Mouse (Mus musculus) 3134 (cell line): ENCODE results near the gene Neurl1a.
"Not testable (repeated sequence)": the region's sequence is repeated elsewhere in the genome, so short reads cannot be mapped to it uniquely, and the experiment has no call there.

ENCODE experiments used
- DNase-seq: peaks from one replicate; pipeline ENCODE4 v3.0.0-alpha.2; 2011; ENCODE audit warnings: low spot score; ENCODE audit not compliant: insufficient read length; ENCODE audit errors: extremely low read depth

Gene Neurl1a

DNA sequence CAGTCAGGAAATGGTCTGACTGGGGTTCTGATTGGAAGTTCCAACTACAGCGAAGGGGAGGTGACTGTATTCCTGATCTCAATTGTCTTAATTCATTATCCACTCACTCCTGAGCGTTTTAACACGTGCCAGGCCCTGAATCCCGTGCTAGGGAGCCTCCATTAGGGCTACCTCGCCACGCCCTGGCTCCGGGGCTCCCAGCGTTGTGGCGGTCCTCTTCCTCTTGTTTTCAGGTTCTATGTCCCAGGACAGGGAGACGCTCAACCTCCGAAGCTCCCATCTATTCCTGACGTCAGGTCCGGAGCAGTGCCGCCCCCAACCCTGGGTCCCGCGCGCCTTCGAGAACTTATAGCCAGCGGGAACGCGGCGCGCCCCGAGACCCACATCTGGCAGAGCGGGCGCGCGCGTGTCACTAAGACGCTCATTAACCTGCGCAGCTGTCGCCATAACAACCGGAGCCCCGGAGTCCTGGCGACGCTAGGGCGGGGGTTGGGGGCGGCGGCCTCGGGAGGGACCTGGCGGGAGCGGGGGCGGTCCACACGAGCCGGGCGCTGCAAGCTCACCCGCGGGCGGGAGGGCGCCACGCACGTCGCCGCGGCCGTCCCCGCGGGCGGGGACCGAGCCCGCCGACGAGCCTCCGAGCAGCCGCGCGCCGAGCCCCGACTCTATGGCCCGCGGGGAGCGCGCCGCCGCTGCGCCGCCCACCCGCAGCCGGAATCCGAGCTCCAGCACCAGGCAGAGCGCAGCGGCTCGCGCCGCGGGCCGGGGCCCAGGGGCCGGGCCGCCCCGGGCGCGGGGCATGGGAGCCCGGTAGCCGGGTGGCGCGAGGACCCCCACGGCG, at the start of gene Neurl1a:
Gene Neurl1a, plus strand, starts transcription at position 390 of the 841 bp plus-strand sequence.
- no peak for DNase-seq

DNA sequence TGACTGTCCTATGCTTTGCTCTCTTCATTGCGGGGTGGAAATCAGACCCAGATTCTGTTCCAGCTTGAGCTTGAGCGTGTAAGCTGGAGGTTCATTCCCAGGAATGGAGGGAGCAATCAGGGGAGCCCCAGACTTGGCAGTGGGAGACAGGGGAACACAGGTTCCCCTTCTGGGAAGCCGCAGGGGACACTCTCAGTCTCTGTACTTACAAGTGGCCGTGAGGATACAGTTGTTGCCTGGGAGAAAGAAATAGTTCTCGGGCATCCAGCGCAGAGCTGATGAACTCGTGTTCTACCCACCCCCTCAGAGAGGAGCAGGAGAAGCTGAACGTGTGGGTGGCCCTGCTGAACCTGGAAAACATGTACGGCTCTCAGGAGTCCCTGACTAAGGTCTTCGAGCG, 49.8 kb upstream of the Neurl1a start:
- no peak for DNase-seq

DNA sequence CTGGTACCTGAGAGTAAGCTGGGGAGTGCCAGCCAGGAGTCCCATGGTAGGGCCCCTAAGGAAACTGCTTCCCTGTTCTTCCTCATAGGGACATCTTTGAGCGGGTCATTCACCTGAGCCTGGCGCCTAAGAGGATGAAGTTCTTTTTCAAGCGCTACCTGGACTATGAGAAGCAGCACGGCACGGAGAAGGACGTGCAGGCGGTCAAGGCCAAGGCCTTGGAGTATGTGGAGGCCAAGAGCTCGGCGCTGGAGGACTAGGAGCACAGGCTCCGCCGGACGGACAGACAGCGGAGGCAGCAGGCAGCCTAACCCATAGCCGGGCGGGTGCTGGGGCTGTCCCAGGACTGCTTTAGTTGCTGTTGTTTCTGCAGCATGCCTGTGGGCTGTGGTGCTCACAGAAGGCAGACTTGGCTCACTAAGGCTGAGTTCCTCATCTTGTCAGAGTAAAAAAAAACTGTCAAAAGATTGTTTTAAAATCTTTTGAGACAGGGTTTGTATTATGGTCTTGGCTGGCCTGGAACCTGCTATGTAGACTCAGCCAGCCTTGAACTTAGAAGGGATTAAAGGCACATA, 48.0 kb upstream of the Neurl1a start:
- DNase-seq, result no peak

DNA sequence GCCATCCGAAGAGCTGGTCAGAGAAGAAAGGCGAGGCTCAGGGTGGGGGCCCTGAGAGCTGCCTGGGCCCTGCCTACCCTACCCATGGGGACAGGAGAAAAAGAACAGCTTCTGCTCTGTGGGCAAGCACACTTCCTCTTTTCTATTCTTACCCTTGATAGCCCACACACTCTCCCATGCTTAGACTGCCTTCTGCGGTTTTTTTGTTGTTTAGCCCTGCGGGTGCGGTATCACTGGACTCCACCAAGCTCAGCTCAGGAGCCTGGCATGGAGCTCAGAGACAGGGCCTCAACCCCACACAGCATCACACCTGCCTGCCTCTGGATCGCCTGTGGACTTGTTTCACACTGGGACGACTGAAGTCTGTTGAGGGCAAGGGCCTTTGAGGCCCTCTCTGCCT, 45.5 kb upstream of the Neurl1a start:
- no peak for DNase-seq

DNA sequence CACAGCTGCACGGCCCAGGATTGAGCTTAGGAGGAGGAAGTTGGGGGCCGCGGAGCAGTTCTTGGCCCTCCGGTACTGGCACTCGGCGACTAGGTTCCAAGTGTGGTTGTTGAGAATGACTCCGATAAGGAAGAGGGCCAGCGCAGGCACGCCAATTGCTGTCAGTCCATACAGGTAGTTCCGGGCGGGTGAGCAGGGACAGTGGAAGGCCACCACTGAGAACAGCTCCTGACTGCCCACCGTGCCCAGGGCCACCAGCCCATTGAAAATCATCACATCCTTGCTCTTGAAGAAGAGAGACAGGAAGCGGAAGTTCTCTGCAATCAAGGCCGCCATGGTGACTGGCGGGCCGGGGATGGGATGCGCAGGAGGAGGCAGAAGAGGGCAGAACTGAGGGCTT, 43.1 kb upstream of the Neurl1a start:
- DNase-seq, result no peak

DNA sequence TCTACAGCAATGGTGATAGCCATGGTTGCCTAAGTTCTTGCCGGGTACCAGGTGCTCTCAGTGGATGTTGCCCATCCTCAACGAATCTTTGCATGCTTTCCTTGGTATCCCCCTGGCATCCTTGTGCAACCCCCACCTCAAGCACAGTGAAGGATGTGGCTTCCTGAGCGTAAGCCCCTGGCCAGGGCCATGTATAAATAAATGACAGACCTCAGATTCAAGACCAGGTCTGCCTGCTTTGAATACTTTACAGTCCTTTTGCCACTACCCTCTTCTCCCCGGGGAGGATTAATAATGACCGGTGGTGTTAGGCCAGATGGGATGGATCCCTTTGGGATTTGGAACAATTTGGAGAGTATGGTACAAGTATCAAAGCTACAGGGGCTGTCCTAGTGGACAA, 42.5 kb upstream of the Neurl1a start:
- DNase-seq, result no peak

DNA sequence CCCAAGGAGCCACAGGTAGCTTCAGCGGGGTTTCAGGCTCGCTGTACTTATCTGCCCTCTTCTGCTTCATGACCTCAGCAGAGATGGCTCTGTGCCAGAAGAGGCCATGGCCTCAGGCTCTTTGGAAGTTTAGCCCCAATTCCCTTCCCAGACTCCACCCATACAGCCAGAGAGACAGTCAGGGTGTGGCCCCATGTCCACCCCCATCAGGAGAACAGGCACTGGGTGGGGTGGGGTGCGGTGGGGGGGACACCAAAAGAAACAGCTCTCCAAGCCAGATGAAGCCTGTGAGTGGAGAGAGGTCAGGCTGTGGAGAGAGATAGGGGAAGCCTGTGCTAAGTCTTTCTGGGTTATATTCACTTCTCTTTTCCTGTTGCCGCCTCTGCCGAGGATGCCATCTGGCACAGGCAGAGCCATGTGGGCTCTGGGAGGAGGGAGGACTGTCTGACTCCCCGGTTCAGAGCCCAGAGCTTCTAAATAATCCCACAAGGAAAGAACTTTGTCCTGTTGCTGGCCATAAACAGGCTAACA, 41.5 kb upstream of the Neurl1a start:
- DNase-seq, result peak; percentile 79

DNA sequence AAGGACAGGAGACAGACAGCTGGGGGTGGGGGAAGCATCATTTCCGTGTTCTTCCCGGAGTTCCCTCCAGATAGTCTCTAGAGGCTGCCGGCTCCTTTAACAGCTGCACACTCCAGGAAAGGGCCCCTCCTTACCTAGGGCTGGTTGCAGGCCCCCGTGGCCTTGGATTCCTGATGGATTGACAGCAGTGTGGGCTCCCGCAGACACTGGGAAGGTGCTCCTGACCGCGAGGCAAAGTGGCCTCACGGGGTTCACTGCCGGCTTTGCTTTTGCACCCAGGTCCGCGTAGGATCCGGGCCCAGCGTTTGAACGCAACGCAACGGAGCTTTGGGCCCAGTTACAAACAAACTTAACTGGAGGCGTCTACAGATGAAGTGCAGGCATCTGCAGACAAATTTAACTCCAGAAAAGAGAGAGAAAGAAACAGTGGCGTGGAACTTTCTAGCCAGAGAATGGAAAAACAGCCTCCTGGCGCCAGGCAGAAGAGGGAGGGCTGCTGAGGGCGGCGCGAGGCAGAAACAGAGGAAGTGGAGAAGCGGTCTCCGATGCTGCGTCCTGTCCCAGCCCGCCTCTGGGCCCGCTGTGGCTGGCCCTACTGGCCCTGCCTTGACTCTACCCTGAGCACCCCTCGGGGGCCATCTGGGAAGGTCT, 40.7 kb upstream of the Neurl1a start, which contains the start of gene Calhm2:
Gene Calhm2, minus strand, starts transcription at position 524 of the 651 bp plus-strand sequence.
- peak; percentile 76 for DNase-seq

DNA sequence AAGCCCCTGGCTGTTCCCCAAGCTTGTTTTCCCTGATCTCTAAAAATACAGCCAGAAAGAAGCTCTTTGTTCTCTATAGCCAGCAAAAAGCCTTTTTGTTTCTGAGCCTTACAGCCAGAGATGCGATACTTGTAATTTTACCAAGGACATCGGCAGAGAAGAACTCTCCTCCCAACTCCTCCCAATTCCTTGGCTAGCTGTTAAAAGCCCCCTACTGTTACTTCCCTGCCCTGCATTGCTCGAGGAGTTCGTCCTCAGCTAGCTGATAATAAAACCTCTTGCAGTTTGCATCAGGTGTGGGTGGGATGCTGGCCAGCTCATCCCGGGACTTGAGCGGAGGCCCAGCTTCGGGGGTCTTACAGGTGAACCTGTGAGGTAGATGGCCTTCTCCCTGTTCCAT, 39.0 kb upstream of the Neurl1a start:
- DNase-seq, result not testable (repeated sequence)

DNA sequence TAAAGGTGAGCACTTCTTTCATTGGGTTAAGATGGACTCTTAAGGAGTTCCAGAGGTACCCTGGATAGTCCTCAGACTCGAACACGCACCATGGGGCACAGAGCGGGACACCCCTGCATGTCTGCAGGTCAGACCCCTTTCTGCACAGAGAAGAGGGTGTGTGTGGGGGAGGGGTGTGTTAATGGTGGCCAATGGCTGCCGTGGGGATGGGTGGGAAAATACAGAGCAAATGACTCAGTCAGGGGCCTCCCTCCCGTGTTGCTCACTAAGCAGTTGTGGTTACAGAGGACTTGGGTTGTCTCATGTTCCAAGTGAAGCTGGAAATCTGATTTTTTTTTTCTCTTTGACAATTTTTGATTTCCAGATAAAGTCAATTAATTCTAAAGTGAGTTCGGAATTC, 36.2 kb upstream of the Neurl1a start:
- peak; percentile 64 for DNase-seq

DNA sequence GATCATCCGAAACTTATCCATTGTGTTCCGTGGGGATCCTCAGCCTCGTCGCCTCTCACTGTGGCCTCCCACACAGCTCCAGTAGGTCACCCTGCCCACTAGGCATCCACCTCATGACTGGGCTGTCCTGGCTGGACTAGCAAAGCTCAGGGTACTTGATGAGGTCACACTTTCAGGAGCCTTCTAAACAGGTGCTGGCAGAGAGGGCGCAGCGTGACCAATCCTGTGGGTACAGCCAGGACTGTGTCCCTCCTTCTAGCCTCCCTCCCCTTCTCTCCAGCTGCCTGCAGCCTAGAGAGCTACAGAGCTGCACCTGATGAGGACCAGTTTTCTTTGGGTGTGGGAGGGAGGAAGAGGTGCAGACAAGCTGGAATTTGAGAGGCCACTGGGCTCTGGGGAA, 34.5 kb upstream of the Neurl1a start, which contains the start of gene Calhm1:
Gene Calhm1, minus strand, starts transcription at position 101 of the 400 bp plus-strand sequence.
- DNase-seq, result no peak

DNA sequence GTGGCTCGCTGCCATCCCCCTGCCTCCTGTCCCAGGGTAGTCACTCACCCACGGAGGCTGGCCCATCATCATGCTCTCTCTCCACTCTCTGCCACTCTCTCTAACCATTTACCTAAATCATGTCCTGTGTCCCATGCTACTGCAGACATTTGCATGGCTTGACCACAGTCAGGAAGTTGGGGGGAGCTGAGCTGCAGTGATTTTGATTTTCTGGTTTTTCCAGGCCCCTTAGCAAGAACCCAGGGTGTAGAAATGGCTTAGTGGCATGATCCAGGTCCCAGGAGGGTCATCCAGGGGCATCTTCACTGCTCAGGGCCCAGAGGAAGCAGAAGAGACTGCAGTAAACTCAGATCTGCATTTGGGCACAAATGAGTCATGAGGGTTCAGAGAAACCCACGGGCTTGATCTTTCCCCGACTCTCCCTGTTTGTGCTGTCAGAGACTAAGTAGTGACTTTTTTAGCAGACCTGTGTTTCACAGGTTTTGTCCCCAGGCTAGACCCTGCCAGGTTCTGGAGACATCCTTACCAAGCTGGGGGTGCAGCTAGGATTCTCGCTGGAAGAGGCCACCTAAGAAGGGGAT, 30.3 kb upstream of the Neurl1a start:
- no peak for DNase-seq

DNA sequence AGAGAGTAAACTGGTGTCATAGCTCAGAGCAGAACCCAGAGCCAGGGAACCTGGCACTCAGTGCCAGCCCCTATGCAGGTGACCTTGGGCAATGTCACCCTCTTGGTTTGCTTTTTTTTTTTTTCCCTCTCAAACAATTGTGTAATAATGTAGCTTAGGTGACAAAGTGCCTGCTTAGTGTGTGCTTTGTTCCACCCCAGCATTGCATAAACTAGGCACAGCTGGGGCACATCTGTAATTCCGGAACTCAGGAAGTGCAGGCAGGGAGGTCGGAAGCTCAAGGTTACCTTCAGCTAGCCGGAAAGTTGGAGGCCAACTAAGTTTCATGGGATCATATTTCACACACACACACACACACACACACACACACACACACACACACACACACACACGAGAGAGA, 28.8 kb upstream of the Neurl1a start:
- DNase-seq, result no peak

DNA sequence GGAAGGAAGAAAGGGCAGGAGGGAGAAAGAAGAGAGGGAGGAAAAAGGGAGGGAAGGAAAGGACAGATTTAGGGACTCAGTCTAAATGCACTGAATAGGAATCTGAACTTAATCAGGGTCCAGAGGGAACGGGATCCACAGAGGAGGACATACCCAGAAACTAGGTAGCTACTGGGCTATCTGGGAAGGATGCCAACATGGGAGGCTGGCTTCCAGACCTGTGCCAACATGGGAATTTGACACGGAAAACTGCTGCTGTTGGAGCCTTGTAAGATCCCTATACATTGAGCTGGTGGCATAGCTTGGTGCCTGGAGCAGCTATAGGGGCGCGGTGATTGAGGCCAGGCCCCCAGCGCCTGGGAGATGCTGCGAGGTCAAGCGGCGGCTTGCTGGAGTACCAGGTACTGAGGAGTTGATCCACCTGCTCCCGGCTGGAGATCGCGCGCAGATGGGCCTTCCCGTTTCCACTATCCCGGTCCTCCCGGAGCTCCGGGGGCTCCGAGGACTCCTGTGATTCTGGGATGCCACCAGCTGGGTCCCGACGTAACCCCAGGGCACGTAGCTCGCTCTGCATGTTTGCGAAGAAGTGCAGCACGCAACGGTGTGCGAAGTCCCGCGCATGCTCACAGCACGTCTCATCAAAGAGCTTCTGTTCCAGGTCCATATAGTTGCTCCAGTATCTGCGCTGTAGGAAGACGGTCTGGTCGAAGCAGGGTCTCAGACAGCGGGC, 27.1 kb upstream of the Neurl1a start:
- no peak for DNase-seq

DNA sequence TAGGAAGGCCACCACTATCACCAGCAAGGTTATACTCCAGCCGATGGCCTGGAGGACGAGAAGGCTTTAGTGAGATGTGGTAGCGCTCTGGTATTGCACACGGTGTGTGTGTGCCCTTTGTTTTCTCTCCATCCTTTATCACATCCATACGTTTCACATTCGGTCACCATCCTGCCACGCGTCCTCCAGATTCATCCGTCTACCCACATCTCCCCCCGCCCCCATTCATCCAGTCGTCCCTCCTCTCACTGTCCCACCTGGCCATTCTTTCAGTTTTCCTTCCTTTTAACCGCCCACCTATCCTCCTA, 26.6 kb upstream of the Neurl1a start:
- DNase-seq, result no peak

DNA sequence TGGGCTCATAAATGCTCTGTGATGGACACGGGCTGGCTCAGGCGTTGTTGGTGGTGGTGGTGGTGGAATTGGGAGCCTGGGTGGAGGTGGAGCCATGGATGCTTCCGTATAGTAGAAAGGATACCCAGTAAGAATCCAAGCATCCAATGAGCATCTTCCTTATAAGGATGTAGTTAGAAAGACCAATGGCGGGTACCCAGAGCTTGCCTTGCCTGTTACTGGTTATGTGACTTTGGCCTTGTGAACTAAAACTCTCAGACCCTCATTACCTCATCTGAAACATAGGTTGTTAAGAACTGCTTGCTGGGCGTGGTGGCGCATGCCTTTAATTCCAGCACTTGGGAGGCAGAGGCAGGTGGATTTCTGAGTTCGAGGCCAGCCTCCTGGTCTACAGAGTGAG, 24.9 kb upstream of the Neurl1a start:
- DNase-seq, result no peak

DNA sequence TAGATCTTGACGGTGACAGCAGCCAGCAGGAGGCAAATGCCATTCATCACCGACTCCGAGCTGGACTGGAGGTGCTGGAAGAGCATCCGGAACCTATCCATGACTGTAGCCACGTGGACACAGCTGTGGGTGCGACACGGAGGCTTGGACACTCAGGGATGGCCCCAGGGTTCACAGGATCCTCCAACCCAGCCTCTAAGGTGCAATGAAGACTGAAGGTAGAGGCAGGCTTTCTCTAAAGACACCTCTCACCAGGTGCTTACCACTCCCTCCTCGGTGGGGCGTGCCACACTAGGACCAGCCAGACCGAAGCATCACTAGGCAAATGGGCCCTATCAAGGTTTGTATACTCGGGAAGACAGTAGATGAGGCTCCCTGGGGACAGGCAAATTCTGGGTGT, 21.0 kb upstream of the Neurl1a start, which contains the start of gene Calhm3:
Gene Calhm3, minus strand, starts transcription at position 101 of the 400 bp plus-strand sequence.
- DNase-seq, result no peak

DNA sequence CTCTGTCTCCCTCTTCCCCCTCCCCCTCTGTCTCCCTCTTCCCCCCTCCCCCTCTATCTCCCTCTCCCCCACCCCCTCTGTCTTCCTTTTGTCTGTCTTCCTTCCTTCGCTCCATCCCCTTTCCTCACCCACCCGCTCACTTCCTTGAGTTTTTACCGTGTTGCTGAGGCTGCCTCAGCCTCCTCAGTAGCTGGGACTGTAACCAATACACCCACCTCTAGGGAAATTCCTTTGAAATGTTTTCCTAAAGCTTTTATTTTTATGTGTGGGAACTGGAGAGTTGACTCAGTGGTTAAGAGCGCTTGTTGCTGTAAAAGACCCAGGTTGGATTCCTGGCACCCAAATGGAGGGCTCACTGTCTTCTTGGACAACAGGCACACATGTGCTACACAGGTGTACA, 17.0 kb upstream of the Neurl1a start:
- DNase-seq, result no peak

DNA sequence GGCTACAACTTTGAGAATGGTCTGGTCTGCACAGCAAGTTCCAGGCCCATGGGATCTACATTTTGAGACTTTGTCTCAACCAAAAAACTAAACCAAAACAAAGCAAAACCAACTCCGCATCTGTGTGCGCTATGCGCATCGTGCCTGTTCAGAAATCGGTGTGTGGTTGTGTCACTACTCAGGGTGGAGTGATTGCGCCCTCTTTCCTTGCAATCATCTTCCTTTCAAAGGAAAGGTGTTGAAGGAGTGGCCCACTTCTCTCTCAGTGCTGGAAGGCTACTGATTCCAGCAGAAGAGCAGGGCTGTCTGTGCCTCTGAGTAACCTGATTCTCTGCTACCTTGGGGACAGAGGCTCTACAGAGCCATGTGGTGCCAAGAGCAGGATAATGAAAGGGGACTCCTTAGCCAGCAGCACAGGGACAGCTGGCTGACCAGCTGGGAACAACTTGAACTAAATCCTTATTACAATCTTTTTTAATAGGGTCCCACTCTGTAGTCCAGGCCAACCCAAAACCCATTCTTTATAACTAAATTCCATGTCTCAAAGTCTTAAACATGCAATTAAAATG, 15.4 kb upstream of the Neurl1a start:
- no peak for DNase-seq

DNA sequence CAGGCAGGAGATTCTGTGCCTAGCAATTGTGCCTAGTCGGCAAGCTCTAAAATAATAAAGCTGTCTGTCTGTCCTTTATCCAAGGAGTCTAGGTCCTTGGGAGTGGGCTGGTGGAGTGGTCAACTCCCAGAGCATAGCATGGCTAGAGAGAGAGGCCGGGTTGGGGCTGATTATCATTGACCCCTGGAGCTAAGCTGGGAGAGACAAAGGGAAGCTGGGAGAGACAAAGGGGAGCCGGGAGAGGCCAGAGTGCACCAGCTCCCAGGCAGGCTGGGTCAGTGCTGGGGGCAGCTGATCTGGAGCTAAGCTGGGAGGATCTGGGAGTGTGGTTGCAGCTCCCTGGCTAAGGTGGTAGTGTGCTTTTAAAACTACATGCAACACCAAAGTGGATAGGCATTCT, 11.9 kb upstream of the Neurl1a start:
- DNase-seq, result no peak
